Mouse (Mus musculus): ENCODE results near the gene Tmem8.
"Not testable (repeated sequence)": the region's sequence is repeated elsewhere in the genome, so short reads cannot be mapped to it uniquely, and the experiment has no call there.

Tmem8 gene

DNA sequence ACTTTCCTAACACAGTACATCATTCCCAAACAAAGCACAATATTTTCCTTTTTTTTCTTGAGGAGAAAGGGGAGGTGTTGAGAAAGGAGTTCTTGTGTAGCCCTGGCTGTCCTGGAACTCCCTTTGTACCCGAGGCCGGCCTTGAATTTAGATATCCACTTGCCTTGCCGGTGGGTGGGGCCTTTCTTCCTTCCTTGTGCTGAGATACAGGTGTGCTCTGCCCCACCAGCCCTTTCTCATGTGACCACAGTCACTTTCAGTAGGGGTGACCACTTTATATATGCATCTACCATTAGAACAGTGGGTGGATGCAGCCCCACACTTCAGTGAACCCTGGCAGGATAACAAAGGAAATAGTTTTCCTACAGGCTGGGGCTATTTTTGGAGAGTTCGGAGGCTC is 1.4 kb upstream of the Tmem8 start:
- no peak for DNase-seq (ENCODE audit: low spot score)

- DNase-seq (ENCODE audit: low spot score), result no peak
Observed at GRCm38 (mm10) chr17:26112751-26113150, 348 bp upstream of the Tmem8 start.

DNA sequence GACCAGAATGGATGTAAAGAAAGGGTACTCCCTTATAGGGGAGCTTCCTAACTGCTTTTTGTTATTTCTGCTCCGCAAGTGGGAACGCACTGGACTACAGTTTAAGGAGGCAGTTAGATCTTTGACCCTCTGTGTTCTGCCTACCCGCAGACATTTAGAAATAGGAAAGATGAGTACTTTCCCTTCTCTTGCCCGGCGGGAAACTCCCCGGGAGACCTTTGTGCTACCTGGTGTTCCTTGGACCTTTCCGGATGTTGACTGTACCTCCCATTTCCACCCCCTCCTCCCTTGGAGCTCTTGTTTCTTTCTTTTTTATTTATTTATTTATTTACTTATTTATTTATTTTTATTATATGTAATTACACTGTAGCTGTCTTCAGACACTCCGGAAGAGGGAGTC is 962 bp downstream of the Tmem8 start:
- no peak for DNase-seq (ENCODE audit: low spot score)

DNA sequence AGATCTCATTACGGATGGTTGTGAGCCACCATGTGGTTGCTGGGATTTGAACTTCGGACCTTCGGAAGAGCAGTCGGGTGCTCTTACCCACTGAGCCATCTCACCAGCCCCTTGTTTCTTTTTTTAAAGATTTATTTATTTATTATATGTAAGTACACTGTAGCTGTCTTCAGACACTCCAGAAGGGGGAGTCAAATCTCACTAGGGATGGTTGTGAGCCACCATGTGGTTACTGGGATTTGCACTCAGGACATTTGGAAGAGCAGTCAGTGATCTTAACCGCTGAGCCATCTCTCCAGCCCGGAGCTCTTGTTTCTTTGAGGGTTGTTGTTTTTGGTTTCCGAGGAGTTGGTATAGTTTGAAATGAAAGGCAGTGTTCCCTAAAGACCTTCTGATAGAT is 1.4 kb downstream of the Tmem8 start:
- DNase-seq (ENCODE audit: low spot score), result not testable (repeated sequence)

- no peak for DNase-seq (ENCODE audit: low spot score)
Observed at GRCm38 (mm10) chr17:26115205-26115898, 2.3 kb downstream of the Tmem8 start.

DNA sequence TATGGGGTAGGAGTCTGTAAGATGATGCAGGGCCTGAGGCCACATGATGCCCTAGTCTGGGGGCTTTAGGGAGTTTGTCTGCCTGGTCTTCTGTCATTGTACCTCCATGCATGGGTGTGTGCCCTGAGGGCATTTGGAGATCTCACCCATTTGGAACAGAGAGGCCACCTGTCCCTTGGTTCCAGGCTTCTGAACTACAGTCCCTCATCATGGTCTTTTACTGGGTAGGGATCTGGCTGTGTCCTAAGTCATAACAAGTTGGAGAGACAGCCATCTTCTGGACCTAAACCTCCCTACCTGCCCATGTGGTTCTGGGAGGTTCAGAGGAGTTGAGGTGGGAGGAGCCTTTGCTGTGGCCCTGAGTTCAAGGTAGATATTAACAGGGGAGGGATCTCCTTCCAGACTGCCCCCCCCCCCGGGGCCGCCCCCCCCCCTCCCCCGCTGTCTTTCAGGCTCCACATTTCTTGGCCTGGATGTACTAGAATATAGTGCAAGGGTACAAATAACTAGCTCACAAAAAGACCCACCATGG is 2.9 kb downstream of the Tmem8 start:
- DNase-seq (ENCODE audit: low spot score), result no peak

- DNase-seq (ENCODE audit: low spot score), result no peak
Observed at GRCm38 (mm10) chr17:26116503-26117258, 3.6 kb downstream of the Tmem8 start.

DNA sequence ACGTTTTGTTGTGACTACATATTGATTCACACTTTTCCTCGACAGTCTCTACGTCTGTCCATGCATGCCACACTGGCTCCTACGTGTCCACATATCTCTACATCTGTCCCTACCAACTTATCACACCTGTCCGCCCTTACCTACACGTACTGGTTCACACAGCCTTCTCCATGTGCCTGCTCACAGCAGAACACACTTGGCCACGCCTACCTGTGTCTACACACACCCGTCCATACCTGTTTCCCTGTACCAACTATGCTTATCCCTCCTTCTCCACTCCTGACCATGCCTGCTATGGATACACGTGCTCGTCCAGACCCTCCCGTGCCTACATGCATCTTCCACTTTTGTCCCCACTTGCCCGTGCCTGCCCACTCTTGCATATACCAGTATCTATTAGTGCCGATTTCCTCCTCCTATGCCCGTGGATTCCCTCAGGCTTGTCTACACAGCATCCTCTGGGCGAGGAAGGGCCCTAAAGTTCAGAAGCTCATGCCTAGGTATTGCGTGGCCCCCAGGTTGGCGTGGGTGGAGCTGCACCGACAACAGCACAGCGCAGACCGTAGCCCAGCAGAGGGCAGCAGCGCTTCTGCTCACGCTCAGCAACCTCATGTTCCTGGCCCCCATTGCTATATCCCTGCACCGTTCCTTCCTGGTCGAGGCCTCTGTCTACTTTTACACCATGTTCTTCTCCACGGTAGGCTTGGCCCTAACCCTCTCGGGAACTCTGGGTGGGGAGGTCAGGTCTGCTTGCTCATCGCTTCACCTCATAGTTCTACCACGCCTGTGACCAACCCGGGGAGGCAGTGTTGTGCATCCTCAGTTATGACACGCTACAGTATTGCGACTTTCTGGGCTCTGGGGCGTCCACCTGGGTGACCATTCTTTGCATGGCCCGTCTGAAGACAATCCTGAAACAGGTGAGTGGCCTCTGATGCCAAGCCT is 6.9 kb downstream of the Tmem8 start:
- peak; percentile 31 for DNase-seq (ENCODE audit: low spot score)

DNA sequence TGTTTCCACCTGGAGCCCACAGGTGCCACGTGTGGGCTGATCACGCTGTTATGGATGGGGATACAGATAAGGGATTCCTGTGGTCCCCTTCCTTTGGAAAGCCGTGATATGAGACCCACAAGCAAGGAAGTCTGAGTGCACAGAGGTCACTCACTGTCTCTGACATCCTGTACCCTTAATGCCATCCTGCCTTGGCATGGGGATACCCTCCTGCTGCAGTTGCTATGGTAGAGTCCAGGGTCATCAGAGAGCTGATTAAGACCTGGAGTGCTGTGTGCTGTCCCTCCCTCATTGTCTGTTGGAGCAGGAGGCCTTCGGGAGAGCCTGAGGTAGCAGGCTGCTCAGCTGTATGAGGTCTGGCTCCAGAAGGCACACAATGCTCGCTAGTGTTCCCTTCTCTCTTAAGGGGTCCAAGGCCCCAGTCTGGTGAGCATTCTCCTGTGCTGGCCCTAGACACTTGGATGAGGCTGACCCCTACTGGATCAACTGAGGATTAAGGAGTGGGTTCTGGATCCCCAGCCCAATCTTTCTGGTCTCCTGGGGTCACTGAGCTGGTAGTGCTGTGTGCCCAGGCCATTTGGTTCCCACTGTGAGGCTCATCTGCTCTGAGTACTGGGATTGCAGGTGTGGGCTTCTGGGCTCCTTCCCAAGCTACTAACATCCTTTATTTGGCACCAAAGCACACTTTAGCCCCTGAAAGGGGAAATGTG is 9.5 kb downstream of the Tmem8 start:
- no peak for DNase-seq (ENCODE audit: low spot score)

DNA sequence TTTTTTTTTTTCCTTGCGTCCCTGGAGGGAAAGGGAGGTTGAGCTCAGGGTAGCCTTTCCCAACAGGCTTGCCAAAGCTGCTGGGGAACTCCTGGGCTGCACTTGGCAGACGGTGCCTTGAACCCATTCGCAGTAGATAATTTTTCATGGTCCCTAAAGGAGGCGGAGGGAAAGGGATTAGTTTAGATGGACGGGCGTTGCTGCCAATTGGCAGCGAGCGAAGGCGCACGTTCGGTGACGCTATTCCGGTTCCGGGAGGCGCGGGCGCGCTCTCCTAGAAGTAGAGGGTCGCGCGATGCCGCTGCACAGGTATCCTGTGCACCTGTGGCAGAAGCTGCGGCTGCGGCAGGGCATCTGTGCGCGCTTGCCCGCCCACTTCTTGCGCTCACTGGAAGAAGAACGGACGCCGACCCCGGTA is 10.2 kb downstream of the Tmem8 start, which contains the start of gene Mrpl28:
Mrpl28 (plus strand) TSS at position 234 of the 418 bp plus-strand sequence.
- peak; percentile 78 for DNase-seq (ENCODE audit: low spot score)

DNA sequence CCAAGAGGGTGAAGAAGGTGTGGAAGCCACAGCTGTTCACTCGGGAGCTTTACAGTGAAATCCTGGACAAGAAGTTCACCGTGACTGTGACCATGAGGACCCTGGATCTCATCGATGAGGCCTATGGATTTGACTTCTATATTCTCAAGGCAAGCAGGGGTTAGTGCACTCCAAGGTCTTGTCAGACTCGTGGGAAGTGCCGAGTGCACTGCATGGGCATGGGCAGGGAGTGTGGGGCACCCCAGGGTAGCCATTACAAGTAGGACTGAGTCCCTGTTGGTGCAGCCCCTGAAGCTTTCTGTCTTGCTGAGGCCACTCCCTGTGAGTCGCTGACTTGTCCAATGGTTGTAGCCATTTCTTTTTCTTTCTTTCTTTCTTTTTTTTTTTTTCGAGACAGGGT is 11.5 kb downstream of the Tmem8 start:
- no peak for DNase-seq (ENCODE audit: low spot score)

GRCm38 (mm10) chr17:26125226-26125625 is 12.1 kb downstream of the Tmem8 start:
- DNase-seq (ENCODE audit: low spot score), result no peak

GRCm38 (mm10) chr17:26131062-26131732 is 18.1 kb downstream of the Tmem8 start:
- DNase-seq (ENCODE audit: low spot score), result no peak

GRCm38 (mm10) chr17:26131856-26132853 is 19.1 kb downstream of the Tmem8 start:
- no peak for DNase-seq (ENCODE audit: low spot score)

DNA sequence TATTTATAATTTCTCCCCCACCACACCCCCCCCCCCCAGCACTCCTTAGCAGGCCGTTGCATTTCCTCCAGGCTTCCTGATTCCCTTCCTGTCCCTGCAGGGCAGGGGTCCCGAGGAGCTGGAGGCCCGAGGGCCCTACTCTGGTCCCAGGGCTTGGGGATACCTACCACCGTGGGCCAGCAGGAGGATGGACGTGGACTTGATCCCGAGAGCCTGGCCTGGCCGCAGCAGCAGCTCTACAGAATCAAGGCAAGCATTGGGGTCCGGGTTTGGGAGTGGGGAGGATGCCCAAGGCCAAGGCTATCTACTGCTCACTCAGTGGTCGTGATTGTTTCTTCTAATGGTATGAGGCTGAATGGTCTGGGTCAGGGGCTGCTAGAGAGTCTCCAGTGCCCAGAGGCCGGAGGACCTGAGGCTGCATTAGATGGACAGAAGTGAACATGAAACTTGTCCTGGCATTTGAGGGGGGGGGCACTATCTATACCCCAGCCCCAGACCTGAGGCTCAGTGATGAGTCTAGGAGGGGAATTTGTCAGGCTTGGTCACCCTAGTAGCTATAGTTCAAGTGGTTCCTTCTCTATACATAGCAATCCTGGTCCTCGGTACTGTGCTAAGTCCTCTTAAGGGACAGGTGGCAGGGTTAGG is 24.1 kb downstream of the Tmem8 start:
- no peak for DNase-seq (ENCODE audit: low spot score)

GRCm38 (mm10) chr17:26137751-26138130 is 24.6 kb downstream of the Tmem8 start:
- no peak for DNase-seq (ENCODE audit: low spot score)

GRCm38 (mm10) chr17:26138239-26138836 is 25.2 kb downstream of the Tmem8 start, which contains the start of gene Axin1:
Axin1 (plus strand) TSS chr17:26138688.
- DNase-seq (ENCODE audit: low spot score), result peak; percentile 89

- no peak for DNase-seq (ENCODE audit: low spot score)
Observed at GRCm38 (mm10) chr17:26138901-26139381, 25.8 kb downstream of the Tmem8 start.

All from ovary, postnatal 14 days (tissue).